Mouse (Mus musculus): ENCODE data around the gene Gpc1. TPM values are rescaled to one million over a fixed set of nuclear protein-coding genes. Genes with fewer than 3 reads are reported as not detected.

Gene Gpc1
- total RNA-seq (2021), result 100 to 1,000 TPM; 276 to 282 TPM
- long read RNA-seq, experiment 1, full-length matches to known transcripts, result 991 of 1,132 reads
- long read RNA-seq, experiment 1, partial matches to known transcripts, result 116 of 1,132 reads
- long read RNA-seq, experiment 1, other reads (novel, unspliced or antisense), result 25 of 1,132 reads
- long read RNA-seq, experiment 2, full-length matches to known transcripts, result 717 of 856 reads
- long read RNA-seq, experiment 2, partial matches to known transcripts, result 123 of 856 reads
- long read RNA-seq, experiment 2, other reads (novel, unspliced or antisense), result 16 of 856 reads

- DNase-seq, result peak; percentile 77
These were observed at the start of gene Gpc1 for GRCm38 (mm10) chr1:92831188-92832001. Gene Gpc1 (plus strand): TSS chr1:92831645.

GRCm38 (mm10) chr1:92781862-92782261, 49.6 kb upstream of the Gpc1 start:
- no peak for DNase-seq

- DNase-seq, result no peak
These were observed 48.9 kb upstream of the Gpc1 start for GRCm38 (mm10) chr1:92782587-92782986.

GRCm38 (mm10) chr1:92787221-92787620, 44.2 kb upstream of the Gpc1 start:
- peak; percentile 58 for DNase-seq

- no peak for DNase-seq
These were observed 43.4 kb upstream of the Gpc1 start for GRCm38 (mm10) chr1:92788049-92788448.

- no peak for DNase-seq
These were observed 40.8 kb upstream of the Gpc1 start for GRCm38 (mm10) chr1:92790628-92791027.

- no peak for DNase-seq
These were observed 40.2 kb upstream of the Gpc1 start for GRCm38 (mm10) chr1:92791070-92791831.

- no peak for DNase-seq
These were observed 37.7 kb upstream of the Gpc1 start for GRCm38 (mm10) chr1:92793781-92794180.

GRCm38 (mm10) chr1:92798425-92798824, 33.0 kb upstream of the Gpc1 start:
- no peak for DNase-seq

- DNase-seq, result no peak
These were observed 31.8 kb upstream of the Gpc1 start for GRCm38 (mm10) chr1:92799653-92800052.

- DNase-seq, result no peak
These were observed 29.1 kb upstream of the Gpc1 start for GRCm38 (mm10) chr1:92802362-92802761.

- DNase-seq, result no peak
These were observed 28.1 kb upstream of the Gpc1 start for GRCm38 (mm10) chr1:92803376-92803775.

GRCm38 (mm10) chr1:92805181-92805580, 26.3 kb upstream of the Gpc1 start:
- no peak for DNase-seq

- DNase-seq, result peak; percentile 1
These were observed 25.6 kb upstream of the Gpc1 start for GRCm38 (mm10) chr1:92805836-92806235.

- DNase-seq, result no peak
These were observed 24.7 kb upstream of the Gpc1 start for GRCm38 (mm10) chr1:92806720-92807119.

GRCm38 (mm10) chr1:92809621-92810020, 21.8 kb upstream of the Gpc1 start:
- no peak for DNase-seq

- no peak for DNase-seq
These were observed 17.1 kb upstream of the Gpc1 start for GRCm38 (mm10) chr1:92814319-92814718.

- no peak for DNase-seq
These were observed 16.3 kb upstream of the Gpc1 start for GRCm38 (mm10) chr1:92815100-92815499.

- DNase-seq, result no peak
These were observed 15.6 kb upstream of the Gpc1 start for GRCm38 (mm10) chr1:92815756-92816294.

GRCm38 (mm10) chr1:92830626-92831187, 738 bp upstream of the Gpc1 start:
- DNase-seq, result no peak

- peak; percentile 83 for DNase-seq
These were observed 866 bp downstream of the Gpc1 start for GRCm38 (mm10) chr1:92832011-92833010.
